Mouse (Mus musculus) bone marrow macrophage, adult 2 months (primary cell): ENCODE measurements around the gene Elovl5.

Source experiments
- CTCF ChIP-seq: IDR thresholded peaks from 2 replicates; pipeline ENCODE4 v1.5.1; 2012; ENCODE audit warnings: low read depth, mild to moderate bottlenecking, low read length, moderate library complexity
- POLR2A ChIP-seq: IDR thresholded peaks from 2 replicates; pipeline ENCODE4 v1.6.1; 2012; ENCODE audit warnings: mild to moderate bottlenecking, low read depth, low read length, borderline replicate concordance

GRCm38 (mm10) chr9:77918211-77918610 lies 1.0 kb downstream of the Elovl5 start:
- no peak for TF ChIP-seq CTCF
- no peak for TF ChIP-seq POLR2A
